Mouse (Mus musculus): ENCODE results near the gene Fras1.

DNA sequence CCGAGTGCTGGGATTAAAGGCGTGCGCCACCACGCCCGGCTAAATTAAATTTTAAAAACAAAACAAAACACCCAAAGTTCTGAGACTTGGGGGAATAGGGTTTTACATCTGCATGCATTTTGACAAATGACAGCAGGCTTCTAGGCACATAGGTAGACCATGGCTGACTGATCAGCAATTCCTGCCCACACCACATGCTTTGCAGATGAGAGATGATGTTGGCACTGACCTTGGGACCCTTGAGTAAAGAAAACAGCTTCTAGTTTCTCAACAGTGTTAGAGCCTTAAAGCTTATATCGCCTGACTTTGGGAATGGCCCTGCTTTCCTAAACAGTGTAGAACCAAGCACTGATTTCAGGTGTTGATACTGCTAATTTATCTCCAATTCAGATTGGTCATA lies 216.9 kb downstream of the Fras1 start:
- TF ChIP-seq POLR2A (IDR thresholded peaks at IDR 0.05; ENCODE audit: control insufficient read depth, low read depth, low read length) (no peak), CTCF (IDR thresholded peaks at IDR 0.05; ENCODE audit: control insufficient read depth, insufficient read depth, insufficient replicate concordance, low read depth, low read length) (no peak)

Data from testis, adult 2 months (tissue).